Mouse (Mus musculus) layer of hippocampus, postnatal 36 days (tissue): ENCODE measurements at regions not wholly inside any gene's neighbourhood (a gene's known extent, or its start where the extent isn't known, plus 50 kb on each side); places are given as distances from the start of the nearest gene placed in this dataset.

Source experiments
- DNase-seq, 2 experiments: peaks; one replicate each; pipeline ENCODE4 v3.0.0; 2022

- no peak for DNase-seq
These were observed 165.4 kb upstream of the Nabp1 start for GRCm38 (mm10) chr1:51643640-51644039.

- no peak for DNase-seq
These were observed 160.5 kb upstream of the Nabp1 start for GRCm38 (mm10) chr1:51638519-51639302.

DNA sequence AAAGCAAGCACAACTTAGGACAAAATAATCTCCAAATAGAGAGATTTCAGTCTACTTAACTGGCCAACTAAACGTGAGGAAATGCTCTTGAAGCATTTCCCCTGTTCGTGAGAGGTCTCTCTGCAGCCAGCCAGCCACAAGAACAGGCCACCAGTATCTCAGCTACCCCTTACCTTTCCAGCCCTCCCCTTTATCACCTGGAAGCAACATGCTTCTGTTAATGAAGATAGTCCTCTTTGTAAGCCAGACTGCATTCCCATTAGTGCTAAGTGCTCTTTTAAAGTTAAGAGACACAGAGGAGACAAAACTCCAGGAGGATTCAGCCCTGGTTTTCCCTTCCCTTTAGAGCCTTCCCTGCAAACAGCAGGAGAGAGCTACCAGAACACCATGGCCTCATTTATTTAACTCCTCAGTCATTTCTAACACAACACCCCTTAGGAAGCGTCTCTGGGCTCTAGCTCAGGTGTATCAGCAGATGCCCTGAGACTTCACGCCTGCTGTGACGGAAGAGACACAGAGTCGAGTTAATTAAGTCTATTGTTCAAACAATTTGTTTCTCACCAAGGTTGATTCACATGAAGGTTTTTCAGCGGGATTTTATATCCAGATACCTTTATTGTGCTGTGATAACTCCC is 157.8 kb upstream of the Nabp1 start:
- no peak for DNase-seq

DNA sequence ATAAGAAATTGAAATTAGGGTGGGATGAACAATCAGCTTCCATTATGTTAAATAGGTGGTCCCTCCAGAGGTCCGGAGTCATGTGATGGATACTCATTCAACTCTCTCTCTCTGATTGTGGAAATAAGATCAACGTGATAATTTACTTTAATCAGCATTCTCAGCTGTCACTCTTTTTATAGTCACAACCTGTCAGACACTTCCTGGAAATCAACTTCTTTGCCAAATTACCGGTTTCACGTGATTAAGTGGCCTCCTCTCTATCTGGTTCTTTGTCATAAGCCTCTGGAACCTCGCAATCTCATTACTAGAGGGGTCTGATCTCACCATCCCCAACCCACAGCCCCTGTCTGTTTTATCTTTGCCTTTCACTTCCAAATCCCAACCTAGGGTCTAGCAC is 155.6 kb upstream of the Nabp1 start:
- DNase-seq, result no peak

DNA sequence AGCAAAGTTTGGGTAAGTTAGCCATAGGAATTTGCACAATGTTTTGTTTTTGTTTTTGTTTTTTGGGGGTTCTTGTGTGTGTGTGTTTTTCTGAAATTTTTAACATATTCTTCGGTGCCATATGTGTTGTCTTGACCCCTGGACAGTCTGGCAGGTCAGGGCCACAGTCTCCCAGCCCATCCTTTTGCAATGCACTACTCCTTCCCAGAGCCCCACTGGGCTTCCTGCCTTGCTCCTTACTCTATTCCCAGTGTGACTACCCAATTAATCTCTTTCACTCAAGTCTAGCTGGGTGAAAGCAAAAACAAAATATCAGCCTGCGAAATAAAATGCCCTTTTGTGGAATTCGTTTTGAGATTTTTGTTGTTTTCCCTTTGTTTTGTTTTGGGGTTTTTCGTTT is 154.6 kb upstream of the Nabp1 start:
- no peak for DNase-seq

DNA sequence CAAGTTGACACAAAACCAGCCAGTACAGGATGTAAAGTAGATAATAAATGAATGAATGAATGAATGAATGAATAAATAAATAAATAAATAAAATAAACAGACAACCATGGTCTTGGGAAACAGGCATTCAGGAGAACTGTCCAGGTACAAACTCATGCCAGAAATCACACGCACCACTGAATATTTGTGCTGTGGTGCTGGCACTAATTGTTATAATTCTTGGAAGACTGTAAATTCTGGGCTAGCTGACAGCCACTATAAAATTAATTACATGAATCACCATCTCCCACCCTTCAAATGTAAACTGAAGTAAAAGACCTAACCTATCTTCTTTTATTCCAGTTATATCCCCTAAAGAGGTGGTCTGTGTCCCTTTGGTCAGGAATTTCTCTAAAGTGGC is 151.6 kb upstream of the Nabp1 start:
- DNase-seq, result no peak

GRCm38 (mm10) chr1:51628137-51628793 is 150.0 kb upstream of the Nabp1 start:
- DNase-seq, result peak in 1 of 2 experiments; percentile 31

DNA sequence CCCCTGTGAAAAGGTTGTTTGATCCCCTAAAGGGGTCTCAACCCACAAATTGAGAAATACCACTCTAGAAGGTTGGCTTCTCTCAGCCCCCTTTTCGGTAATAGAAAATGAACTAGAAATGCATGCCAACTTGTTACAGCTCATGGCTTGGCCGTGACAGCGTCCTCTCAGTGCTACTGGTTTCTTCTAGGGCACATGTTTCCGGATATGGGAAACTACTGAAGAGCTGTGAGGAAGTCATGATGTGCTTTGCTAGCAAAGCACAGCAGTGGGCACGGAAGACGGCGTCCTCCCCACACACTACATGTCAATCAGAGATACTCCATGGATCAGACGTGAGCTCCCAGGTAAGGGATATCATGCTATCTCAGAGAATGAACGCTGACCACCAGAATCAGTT is 148.1 kb upstream of the Nabp1 start:
- no peak for DNase-seq

DNA sequence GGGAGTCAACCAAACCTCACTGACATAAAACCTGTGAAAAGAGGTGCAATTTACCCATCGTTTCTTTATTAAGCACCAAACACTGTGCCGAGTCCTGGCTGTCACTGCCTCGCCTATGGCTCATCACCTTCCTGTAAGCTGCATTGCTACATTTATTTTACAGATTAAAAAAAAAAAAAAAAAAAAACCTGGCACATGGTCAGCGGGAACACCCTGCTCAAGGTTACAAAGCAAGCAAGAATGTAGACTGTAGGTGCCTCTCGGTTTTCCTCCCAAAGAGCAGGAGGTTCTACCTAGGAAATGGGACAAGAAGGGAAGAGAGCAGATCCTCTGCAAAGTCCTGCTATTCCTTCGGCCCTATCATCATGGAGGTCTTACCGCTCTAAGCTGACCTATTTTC is 146.9 kb upstream of the Nabp1 start:
- no peak for DNase-seq

- no peak for DNase-seq
These were observed 146.3 kb upstream of the Nabp1 start for GRCm38 (mm10) chr1:51624551-51624950.

GRCm38 (mm10) chr1:51622986-51623385 is 144.8 kb upstream of the Nabp1 start:
- no peak for DNase-seq

DNA sequence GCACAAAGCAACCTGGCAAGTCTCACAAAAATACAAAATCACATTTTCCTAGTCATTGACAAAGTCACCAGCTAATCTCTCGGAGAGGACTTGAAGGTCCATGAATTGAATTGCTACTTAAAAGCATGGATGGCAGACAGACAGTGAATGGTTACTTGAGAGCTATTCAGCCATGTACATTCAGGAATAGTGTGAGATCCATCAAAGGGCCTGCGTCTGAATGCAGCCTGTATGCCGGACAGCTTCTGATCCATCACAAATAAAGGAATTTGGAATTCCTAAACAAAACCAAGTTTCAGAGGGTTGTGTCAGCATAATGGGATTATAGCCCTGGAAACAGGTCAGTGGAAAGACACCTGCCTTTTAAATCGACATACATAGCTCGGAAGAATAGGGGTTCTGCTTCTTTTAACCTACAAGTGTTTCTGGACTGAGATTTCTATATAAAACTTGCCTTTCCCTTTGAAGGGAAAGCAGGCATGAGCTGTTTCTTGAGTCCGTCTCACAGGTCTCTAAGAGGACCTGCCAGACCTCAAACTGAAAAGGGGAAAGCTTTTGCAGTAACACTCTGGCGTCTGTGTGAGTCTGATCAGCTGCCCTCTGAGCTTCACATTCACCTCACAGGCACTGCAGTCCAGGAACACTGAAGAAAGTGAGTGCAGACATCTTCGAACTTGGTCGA is 144.1 kb upstream of the Nabp1 start:
- no peak for DNase-seq

DNA sequence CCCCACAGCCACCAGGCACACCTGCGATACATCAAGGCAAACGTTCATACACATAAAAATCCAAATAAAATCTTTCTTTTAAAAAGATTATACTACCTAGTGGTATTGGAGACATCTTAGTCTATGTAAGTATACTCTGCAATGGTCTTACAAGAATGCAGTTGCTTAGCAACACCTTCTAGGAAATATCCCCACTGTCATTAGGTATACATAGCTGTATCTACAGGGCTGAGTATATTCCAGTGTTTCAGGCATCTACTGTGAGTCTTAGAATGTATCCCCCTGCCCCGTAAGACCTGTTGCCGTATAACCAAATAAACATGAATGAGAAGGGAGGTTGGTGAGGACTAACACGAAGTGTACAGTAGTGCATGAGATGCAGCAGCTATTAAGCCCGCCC is 142.8 kb upstream of the Nabp1 start:
- no peak for DNase-seq

- no peak for DNase-seq
These were observed 139.5 kb upstream of the Nabp1 start for GRCm38 (mm10) chr1:51617502-51618251.

GRCm38 (mm10) chr1:51616091-51616490 is 137.9 kb upstream of the Nabp1 start:
- no peak for DNase-seq

DNA sequence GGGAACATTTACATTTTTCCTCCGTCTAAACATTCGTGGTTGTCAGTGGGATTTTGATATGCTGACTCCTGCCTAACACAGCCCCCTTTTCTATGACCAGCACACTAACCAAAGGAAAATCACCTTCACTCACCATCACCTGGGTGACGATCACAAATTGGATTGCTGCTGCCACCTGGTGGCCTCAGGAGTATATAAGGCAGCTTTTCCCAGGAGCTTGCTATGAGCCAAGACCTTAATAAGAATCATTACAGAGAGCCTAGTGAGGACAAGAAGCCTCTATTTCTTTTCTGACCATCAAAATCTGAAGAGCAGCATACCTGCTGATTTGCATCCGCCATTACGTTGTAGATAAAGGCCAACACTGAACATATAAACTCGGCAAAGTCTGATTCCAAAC is 137.3 kb upstream of the Nabp1 start:
- DNase-seq, result peak in 1 of 2 experiments; percentile 41

GRCm38 (mm10) chr1:51614700-51615099 is 136.5 kb upstream of the Nabp1 start:
- DNase-seq, result no peak

- DNase-seq, result no peak
These were observed 131.1 kb upstream of the Nabp1 start for GRCm38 (mm10) chr1:51609295-51609694.

- no peak for DNase-seq
These were observed 129.2 kb upstream of the Nabp1 start for GRCm38 (mm10) chr1:51607437-51607855.

- peak; percentile 33 to 41 for DNase-seq
These were observed 123.8 kb upstream of the Nabp1 start for GRCm38 (mm10) chr1:51602071-51602470.

DNA sequence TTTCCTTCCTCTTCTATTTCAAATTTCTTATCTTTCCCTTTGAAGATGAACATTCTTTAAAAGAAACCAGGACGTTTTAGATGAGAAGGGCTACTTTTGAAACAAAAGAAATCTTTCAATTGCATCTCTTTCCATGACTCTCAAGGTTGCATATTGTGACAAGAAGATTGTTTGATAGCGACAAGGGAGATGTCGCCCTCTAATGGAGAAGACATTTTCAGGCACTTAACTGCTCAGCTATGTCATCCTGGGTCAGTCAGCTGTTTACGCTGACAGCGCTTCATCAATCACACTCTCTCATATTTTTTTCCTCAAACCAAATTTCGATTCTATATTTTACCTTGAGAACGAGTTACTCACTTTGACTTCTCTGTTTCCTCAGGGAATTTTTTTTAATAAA is 122.2 kb upstream of the Nabp1 start:
- no peak for DNase-seq
